In the genomic region with DNA sequence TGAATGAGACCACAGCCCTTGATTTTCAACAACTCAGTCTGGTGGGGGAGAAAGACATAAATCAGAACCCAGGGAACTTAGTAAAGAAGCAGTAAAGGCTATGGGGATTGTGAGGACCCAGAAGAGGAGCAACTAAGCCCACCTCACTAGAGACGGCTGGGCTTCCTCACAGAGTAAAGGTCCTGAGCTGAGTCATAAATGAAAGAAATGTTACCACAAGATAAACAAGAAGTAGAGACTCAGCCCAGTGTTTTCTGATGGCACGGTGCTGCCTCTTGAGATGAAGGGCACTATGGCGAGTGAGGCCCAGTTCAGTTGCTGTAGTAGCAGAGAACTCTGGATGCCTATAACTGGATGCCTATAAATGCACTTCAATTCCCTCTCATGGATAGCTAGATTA, we compare ENCODE assay signal across 11 mouse cellular contexts. TPM values are rescaled to one million over a fixed set of nuclear protein-coding genes. Genes with fewer than 3 reads are reported as not detected.
DNase-seq lines count a peak whose midpoint lies in the region; ATAC-seq and TF ChIP-seq lines count a peak whose summit lies in the region.
"Had no signal": no experiment of that assay in that cellular context is flagged by ENCODE, and none has a peak within 500 bp of the region (broad histone marks: within the 10 kb centered on the region; RNA-seq: fewer than 3 reads in every experiment).

No protein-coding gene starts in this region.

- no peak overlapping the region for H3K27ac ChIP-seq in heart, embryonic 16.5 days (ENCODE audit: low read length)
- H3K27ac ChIP-seq: limb, embryonic 13.5 days had no signal

- DNase-seq in heart, postnatal 36 days = no peak
- no peak for DNase-seq in G1E (ENCODE audit: low spot score)
- peak; percentile 7 for DNase-seq in induced T-regulatory cell, adult 2 months (ENCODE audit: low read depth)
- no peak for DNase-seq in thymus, postnatal 4 days
- DNase-seq in thymus, postnatal 0 days (ENCODE audit: low spot score) = no peak
- no peak for DNase-seq in adrenal gland, adult 8-10 months
- DNase-seq: kidney, adult 18-20 months had no signal

- H3K4me3 ChIP-seq in heart, embryonic 16.5 days (ENCODE audit: low read length) = no peak overlapping the region
- H3K4me3 ChIP-seq in G1E (ENCODE audit: low read depth, low read length) = no peak overlapping the region; the same call in 1 of the 2 replicates
- H3K4me3 ChIP-seq: limb, embryonic 13.5 days had no signal

- H3K4me1 ChIP-seq in heart, embryonic 16.5 days (ENCODE audit: control insufficient read depth, insufficient read depth, low read length) = peaks cover 9% of the 10 kb centered on the region
- peaks cover 65% of the 10 kb centered on the region for H3K4me1 ChIP-seq in G1E (ENCODE audit: insufficient read depth, low read depth, low read length)

- H3K4me2 ChIP-seq in heart, embryonic 16.5 days (ENCODE audit: low read depth, low read length) = 0 out of 2 replicates have a peak overlapping the region, but pooled peaks have one; percentile 15
- H3K4me2 ChIP-seq: limb, embryonic 13.5 days had no signal

- H3K27me3 ChIP-seq in heart, embryonic 16.5 days (ENCODE audit: control insufficient read depth, insufficient read depth, low read length) = no peaks in the 10 kb centered on the region
- no peaks in the 10 kb centered on the region for H3K27me3 ChIP-seq in G1E (ENCODE audit: insufficient read depth, low read length)
- H3K27me3 ChIP-seq: limb, embryonic 13.5 days had no signal

- H3K9ac ChIP-seq in heart, embryonic 16.5 days (ENCODE audit: low read length) = no peak overlapping the region
- H3K9ac ChIP-seq: limb, embryonic 13.5 days had no signal

- no peak for TF ChIP-seq CTCF in G1E (IDR thresholded peaks at IDR 0.05; ENCODE audit: low read depth, low read length)

- WGBS in heart, embryonic 16.5 days = 59% methylated on average over 3 of the region's 3 CpGs

- intact Hi-C loops in heart, postnatal 36 days (cut with DNase I) = no loop called here

- ATAC-seq in heart, embryonic 16.5 days (replicated peaks; ENCODE audit: extremely low read depth, insufficient read depth, low FRiP score) = no peak
- ATAC-seq in G1E (ENCODE audit: extremely low read depth, insufficient number of reproducible peaks, low FRiP score, poor library complexity, severe bottlenecking) = peak; percentile 16; the same call in 1 of the 2 replicates
- ATAC-seq in megakaryocyte-erythroid progenitor cell, adult 5-6 weeks (replicated peaks; ENCODE audit: low FRiP score, low TSS enrichment, poor library complexity, severe bottlenecking) = peak; percentile 50
- ATAC-seq: forebrain, embryonic 14.5 days had no signal

- no peaks in the 10 kb centered on the region for H3K36me3 ChIP-seq in heart, embryonic 16.5 days (ENCODE audit: control insufficient read depth, insufficient read depth)
- H3K36me3 ChIP-seq in G1E (replicated peaks) = peaks cover 12% of the 10 kb centered on the region
- H3K36me3 ChIP-seq: limb, embryonic 13.5 days had no signal

- no peaks in the 10 kb centered on the region for H3K9me3 ChIP-seq in heart, embryonic 16.5 days (replicated peaks; ENCODE audit: control insufficient read depth, low read length)
- H3K9me3 ChIP-seq in G1E (replicated peaks) = no peaks in the 10 kb centered on the region
- H3K9me3 ChIP-seq: limb, embryonic 13.5 days had no signal

RNA-seq across cellular contexts. Expression of gene Ell2, which starts 32.4 kb away (rescaled TPM):
- 3.8 and 5.2 TPM in 2 replicates for polyA plus RNA-seq in heart, embryonic 16.5 days (2015; fragmentation: Nextera tagmentation; extraction: Ambion mirVana)
- 10 to 100 TPM; 17.0 to 23.2 TPM for total RNA-seq in heart, postnatal 36 days (2021)
- total RNA-seq in G1E (2014; fragmentation: Nextera tagmentation) (68.9 and 76.4 TPM in 2 replicates), G1E (2017) (28.6 and 37.2 TPM in 2 replicates)
- polyA plus RNA-seq in G1E (2012) = 18.9 and 23.0 TPM in 2 replicates
- total RNA-seq in megakaryocyte-erythroid progenitor cell, adult 5-6 weeks (2014; fragmentation: Nextera tagmentation) = 40.4 and 65.7 TPM in 2 replicates
- 61.8 and 63.9 TPM in 2 replicates for total RNA-seq in megakaryocyte-erythroid progenitor cell, adult 5-6 weeks (2017)
- 4.8 and 5.3 TPM in 2 replicates for polyA plus RNA-seq in thymus, postnatal 0 days (2015; fragmentation: Nextera tagmentation; extraction: Ambion mirVana)
- 10 to 100 TPM; 37.3 to 67.7 (median 50.4) TPM for total RNA-seq in adrenal gland, adult 8-10 months (2022)
